17 mouse cellular contexts compared by ENCODE assay signal in the genomic region with DNA sequence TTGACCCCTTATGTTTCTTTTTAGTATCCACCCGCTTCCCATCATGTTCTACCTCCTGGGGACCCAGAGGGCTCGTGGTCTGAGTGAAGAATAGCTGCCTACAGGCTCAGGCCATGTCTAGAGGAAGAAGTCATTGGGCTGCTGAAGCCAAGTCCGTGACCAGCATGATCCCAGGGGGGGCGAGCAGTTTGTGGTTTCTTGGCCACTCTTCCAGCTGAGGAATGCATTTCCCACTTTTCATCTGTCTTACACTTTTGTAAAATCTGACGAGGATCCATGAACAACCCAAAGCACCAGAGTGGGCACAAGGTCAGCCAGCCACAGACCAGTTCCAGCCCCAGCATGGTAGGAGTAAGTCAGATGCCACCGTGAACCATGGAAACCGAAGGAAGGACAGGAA. TPM values are rescaled to one million over a fixed set of nuclear protein-coding genes. Genes with fewer than 3 reads are reported as not detected.
"Had no signal": no experiment of that assay in that cellular context is flagged by ENCODE, and none has a peak within 500 bp of the region (broad histone marks: within the 10 kb centered on the region; RNA-seq: fewer than 3 reads in every experiment).

No protein-coding gene starts in this region.

- DNase-seq: heart, postnatal 10 days; heart, postnatal 4 days; kidney, adult 18-20 months; kidney, adult 8-10 months; kidney, postnatal 10 days; kidney, postnatal 25 days; kidney, postnatal 4 days; layer of hippocampus, adult 9-11 months; liver; liver, embryonic 13.5 days; liver, postnatal 0 days had no signal

RNA-seq across cellular contexts. Expression of gene Lmx1a, which starts 50.2 kb away (rescaled TPM):
- total RNA-seq: granulocyte monocyte progenitor cell, adult 5-6 weeks; heart, adult 8-10 months; heart, postnatal 10 days; heart, postnatal 25 days; heart, postnatal 4 days; left cerebral cortex, adult 2 months; left cerebral cortex, postnatal 14 days; left cerebral cortex, postnatal 36 days had no signal
